Mouse (Mus musculus) small intestine, adult 2 months (tissue): Measurements from ENCODE around the gene Tead1.

Experiments
- CTCF ChIP-seq: fragments of 200-500 bp; IDR thresholded peaks from 2 replicates; pipeline ENCODE4 v1.5.1; 2012; ENCODE audit warnings: low read depth, mild to moderate bottlenecking, control low read depth, inconsistent platforms, low read length, moderate library complexity, mixed read lengths; ENCODE audit not compliant: insufficient replicate concordance, insufficient read length; ENCODE audit errors: extremely low read depth
- POLR2A ChIP-seq: fragments of 200-500 bp; IDR thresholded peaks from 2 replicates; pipeline ENCODE4 v1.6.1; 2012; ENCODE audit warnings: low read depth, mild to moderate bottlenecking, control low read depth, inconsistent platforms, low read length, moderate library complexity

DNA sequence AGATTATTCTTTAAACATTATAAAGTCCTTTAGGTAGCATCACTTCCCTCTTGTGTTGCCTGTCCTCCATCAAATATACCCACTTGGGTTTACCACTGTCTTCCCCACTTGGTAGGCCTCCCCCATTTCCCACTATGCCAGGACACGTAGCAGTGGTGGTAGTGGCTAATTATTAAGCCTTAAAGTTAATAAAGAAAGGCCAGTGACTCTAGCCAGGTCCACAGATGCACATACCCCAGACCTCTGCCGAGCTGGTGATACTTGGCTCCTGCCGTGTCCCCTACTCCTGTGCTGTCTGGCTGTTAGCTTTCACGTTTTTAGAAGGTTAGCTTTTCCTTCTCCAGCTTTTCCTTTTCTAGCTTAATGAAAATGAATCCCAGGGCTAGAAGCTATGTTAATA is 152.3 kb downstream of the Tead1 start:
- TF ChIP-seq POLR2A (no peak), CTCF (no peak)
